Mouse (Mus musculus): ENCODE results near the gene Hepacam2. TPM values are rescaled to one million over a fixed set of nuclear protein-coding genes. Genes with fewer than 3 reads are reported as not detected.
"Not testable (repeated sequence)": the region's sequence is repeated elsewhere in the genome, so short reads cannot be mapped to it uniquely, and the experiment has no call there.

Gene Hepacam2
- 1.4 to 2.3 TPM (median 2.1 TPM) in 3 replicates for total RNA-seq (2017)

DNA sequence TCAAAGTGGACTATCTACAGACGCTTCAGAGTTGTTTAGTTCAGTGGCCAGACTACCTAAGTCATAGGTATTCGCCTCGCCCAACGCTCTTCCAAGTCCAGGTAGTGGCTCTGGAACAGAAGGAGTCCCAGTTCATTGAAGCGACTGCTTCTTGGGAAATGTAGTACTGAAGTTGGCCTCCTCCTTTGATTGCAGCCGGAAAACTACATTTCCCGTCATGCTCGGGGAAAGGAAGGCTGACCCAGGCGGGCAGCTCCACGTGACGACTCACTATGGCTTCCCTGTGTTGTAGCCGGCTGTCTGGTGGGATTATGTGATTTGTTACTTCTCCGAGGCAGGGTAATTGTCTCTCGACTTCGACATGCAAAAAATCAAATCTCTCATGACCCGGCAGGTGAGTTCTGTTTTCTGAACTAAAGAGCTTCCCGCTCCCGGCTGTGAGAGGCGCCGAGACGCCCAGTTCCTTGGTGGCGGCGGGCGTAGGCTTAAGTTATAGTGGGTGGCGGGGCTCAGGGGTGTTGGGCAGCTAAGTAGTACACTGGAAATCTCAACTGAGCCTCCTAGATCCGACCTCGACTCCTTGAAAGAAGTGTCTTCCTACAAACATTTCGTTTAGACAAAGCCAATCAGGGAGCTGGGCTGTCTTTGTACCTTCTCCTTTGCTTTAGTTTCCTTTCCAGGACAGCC lies at the start of gene Hepacam2, which contains the start of gene Vps50:
TSS of gene Hepacam2 (minus strand) at position 137 of the 687 bp plus-strand sequence.
TSS of gene Vps50 (plus strand) at position 221 of the 687 bp plus-strand sequence.
- peak; percentile 97 for ATAC-seq (replicated peaks; ENCODE audit: insufficient number of reproducible peaks, low FRiP score, low TSS enrichment, poor library complexity, severe bottlenecking)

DNA sequence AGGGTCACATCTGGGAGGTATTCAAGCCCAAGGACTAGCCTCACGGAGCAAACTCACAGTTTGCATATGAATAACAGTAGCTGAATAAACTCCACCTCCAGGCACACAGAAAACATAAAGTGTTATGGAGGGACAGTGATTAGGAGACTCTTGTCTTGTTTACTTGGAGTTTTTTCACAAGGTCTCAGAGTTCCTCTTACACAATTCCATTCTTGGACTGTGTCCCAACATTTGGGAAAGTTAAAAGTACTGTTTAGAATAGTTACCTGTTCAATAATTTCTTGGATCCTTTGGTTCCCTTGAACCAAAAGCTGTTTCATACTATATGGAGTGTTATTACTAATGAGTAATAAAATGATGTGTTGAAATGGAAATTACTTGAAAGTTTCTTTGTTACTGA lies 46.9 kb upstream of the Hepacam2 start:
- no peak for ATAC-seq (replicated peaks; ENCODE audit: insufficient number of reproducible peaks, low FRiP score, low TSS enrichment, poor library complexity, severe bottlenecking)

DNA sequence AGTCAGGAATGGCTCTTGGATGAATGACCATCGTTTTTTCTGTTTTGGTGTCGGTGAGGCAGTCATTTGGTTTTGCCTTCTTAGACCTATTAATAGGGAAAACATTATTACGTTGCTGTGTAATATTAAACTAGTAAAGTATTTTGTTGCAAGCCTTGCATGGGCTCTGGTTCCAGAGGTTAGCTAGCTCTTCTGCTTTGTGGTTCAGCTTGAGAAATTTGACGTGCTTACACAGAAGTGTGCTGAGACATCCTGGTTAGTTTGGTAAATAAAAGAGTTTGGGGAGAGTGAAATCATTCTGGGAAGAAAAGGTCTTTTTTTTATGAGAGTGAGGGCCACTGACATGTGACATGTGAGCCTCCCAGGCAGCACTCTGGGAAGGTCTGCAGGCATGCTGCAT lies 45.8 kb upstream of the Hepacam2 start:
- ATAC-seq (replicated peaks; ENCODE audit: insufficient number of reproducible peaks, low FRiP score, low TSS enrichment, poor library complexity, severe bottlenecking) = no peak

DNA sequence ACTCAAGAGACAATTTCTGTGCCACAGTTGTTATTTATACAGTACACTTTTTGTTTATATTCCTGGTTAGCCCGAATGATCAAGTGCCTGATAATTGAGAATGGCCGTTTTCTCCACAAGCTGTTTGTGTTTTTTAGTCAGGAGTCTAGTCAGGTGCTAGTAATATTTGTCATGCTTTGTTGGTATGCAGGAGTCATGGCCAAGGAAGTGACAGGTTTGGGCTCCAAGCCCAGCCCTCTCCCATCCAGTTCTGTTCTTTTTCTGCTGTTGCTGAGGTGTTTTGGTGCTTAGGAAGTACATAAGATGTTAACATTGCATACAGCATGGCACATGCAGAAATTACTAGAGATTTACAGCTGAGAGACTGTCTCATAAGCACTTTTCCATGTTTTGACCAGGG lies 41.4 kb upstream of the Hepacam2 start:
- ATAC-seq (replicated peaks; ENCODE audit: insufficient number of reproducible peaks, low FRiP score, low TSS enrichment, poor library complexity, severe bottlenecking) = no peak

DNA sequence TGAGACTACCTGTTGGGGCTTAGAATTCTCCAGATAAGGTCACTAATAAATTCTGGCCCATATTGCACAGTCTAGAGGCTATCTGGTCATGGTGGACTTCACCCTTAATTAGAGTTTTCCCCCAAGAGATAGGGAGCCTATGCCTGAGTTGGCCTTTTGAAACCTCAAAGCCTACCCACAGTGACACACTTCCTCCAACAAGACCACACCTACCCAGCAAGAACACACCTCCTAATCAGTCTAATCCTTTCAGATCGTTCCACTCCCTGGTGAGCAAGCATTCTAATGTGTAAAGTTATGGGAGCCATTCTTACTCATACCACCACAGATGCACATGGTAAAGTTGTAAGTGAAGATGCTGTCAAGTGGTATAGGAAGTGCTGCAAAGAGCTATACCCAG lies 38.0 kb upstream of the Hepacam2 start:
- no peak for ATAC-seq (replicated peaks; ENCODE audit: insufficient number of reproducible peaks, low FRiP score, low TSS enrichment, poor library complexity, severe bottlenecking)

DNA sequence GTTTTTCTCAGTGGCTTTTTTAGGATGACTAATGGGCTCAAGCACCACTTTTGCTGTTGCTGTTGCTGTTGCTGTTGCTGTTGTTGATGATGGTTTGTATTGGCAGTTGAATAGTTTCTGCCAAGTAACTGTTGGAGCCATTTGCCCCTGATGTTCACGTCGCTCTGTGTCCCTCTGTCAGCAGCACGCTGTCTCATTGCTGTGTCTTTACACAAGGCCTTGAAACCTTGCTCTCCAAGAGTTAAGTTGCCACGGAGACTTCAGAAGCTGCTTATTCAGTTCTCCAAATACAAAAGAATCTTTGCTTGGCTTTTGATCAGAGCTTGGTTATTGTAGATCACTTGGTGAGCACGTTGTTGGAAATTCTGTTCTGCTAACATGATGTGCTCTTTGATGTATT lies 33.3 kb upstream of the Hepacam2 start:
- ATAC-seq (replicated peaks; ENCODE audit: insufficient number of reproducible peaks, low FRiP score, low TSS enrichment, poor library complexity, severe bottlenecking) = no peak

DNA sequence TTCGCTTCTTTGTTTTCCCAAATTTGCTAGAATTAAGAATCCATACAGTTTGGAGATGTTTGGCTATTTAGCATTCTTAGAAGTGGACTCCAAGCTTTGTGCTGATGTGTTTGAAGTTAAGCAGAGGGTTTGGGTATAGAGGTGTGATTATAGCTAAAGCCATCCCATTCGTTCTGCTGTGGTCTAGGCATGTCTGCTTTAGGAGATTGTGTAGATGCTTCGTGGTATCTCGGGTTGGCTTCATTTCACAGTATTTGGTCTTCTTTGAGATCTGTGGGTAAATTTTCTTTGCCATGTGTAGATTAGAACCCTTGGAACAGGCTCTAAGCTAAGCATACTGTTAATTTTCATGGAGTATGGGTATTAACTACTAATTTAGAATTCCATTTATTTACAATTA lies 30.1 kb upstream of the Hepacam2 start:
- no peak for ATAC-seq (replicated peaks; ENCODE audit: insufficient number of reproducible peaks, low FRiP score, low TSS enrichment, poor library complexity, severe bottlenecking)

DNA sequence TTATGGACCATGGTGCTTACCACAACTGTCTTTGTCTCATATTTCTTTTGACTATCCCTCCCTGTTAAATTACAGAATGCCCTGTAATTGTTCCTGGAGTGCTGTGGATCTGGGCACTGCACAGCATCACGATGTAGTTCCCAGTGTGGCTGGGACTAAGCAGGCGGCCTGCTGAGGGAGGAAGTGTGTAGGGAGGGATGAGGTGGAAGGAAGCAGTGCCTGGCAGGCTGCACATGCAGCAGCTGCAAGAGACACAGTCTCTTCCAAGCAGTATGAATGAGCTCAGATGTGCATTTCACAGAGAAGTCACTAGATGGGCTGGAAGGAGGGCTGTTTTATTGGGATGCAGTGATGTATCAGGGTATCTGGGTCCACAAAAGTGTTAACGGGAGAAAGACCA lies 14.5 kb upstream of the Hepacam2 start:
- ATAC-seq (replicated peaks; ENCODE audit: insufficient number of reproducible peaks, low FRiP score, low TSS enrichment, poor library complexity, severe bottlenecking) = no peak

DNA sequence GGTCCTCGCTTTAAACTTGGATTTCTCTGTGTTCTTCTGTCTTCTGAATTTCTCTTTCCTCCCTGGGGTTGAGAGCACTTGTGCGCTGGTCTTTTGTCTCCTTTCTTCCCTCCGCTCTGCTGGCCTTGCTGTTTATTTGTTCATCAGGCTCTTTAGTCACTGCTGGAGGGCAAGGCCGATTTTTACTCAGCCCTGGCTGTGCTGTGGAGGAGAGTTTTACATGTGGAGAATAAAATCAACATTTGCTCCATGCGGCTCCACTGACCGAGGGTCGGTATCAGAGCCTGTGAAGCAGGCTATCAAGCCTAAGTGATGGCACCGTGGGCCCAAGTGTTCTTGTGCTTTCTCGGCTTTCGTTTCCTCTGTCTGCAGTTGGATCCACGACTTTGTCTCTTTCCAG lies 13.5 kb upstream of the Hepacam2 start:
- no peak for ATAC-seq (replicated peaks; ENCODE audit: insufficient number of reproducible peaks, low FRiP score, low TSS enrichment, poor library complexity, severe bottlenecking)

DNA sequence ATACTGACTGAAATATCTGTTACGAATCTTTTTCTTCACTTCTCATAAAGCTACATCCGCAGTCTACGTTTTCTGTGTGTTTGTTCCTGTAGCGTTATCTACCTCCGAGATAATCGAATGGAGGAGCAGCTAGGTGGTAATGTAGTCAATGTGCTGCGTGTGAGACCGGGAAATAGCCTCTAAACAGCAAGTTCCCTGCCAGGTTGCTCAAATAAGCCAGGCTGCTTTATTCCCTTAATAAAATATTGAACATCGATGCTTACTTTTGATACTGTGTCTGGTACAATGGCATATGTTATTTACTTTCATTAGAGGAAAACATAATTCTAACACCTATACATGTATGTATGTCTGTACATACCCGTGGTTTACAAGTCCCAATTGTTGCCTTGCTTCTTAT lies 13.0 kb upstream of the Hepacam2 start:
- ATAC-seq (replicated peaks; ENCODE audit: insufficient number of reproducible peaks, low FRiP score, low TSS enrichment, poor library complexity, severe bottlenecking) = no peak

DNA sequence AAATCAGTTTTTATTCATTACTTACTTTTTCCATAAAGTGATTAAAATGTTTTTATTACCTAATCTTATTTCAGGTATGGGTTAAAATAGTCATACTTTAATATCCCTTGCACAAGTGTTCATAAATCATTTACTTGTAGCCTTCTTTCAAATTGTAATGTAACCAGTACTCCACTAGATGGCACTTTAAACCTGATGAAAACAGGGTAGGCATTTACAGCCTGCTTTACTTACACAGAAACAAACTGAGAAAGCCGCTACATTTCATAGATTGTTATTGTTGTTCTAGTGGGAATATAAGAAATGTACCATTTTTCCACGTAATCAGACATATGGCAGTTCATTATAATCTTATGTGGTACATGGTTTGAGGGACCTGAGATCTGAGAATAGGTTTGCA lies 11.7 kb upstream of the Hepacam2 start:
- no peak for ATAC-seq (replicated peaks; ENCODE audit: insufficient number of reproducible peaks, low FRiP score, low TSS enrichment, poor library complexity, severe bottlenecking)

DNA sequence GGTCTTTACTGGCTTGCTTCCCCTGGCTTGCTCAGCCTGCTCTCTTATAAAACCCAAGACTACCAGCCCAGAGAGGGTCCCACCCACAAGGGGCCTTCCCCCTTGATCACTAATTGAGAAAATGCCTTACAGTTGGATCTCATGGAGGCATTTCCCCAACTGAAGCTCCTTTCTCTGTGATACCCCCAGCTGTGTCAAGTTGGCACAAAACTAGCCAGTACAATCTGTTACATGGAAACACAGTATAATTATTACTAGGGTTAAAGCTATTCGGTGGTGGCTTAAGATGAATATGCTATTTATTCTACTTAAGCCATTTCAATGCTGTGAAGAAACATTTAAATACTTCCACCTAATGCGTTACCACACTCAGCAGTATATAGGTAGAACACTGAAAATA lies 10.1 kb upstream of the Hepacam2 start:
- not testable (repeated sequence) for ATAC-seq (replicated peaks; ENCODE audit: insufficient number of reproducible peaks, low FRiP score, low TSS enrichment, poor library complexity, severe bottlenecking)

DNA sequence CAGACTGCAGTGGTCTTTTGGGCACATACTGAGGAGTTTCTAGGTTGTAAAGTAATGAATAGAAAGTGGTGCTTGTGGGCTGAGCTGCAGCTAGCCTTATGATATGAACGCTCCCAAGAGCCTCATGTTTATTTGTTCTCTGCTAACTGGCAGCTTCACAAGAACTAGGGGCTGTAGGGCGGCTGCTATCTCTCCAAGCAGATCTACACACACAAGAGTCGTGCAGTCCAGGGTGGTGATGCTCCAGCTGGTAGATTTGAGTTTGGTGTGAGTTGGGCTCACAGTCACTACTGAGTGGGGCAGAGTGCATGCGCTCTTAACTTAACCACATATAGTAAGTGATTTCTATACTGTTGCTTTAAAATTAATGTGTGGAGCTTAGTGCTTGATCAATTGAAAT lies 9.0 kb upstream of the Hepacam2 start:
- no peak for ATAC-seq (replicated peaks; ENCODE audit: insufficient number of reproducible peaks, low FRiP score, low TSS enrichment, poor library complexity, severe bottlenecking)

DNA sequence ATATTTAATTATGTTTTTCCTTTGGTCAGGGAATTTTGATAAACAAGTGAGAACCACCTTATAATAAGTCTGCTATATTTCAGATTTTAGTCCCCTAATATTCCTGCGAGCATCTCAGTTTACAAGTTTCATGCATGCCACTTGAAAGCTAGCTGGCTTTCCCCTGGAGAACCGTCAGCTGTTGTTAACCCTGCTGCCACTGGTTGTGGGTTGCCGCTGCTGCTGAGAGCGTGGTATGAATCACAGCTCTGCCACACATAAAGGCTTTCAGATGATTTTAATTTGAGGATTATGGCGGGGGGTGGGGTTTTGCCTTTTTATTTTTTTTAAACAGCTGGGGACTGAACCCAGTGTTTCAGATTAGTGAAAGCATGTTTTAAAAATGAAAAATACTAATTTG lies 7.2 kb upstream of the Hepacam2 start:
- no peak for ATAC-seq (replicated peaks; ENCODE audit: insufficient number of reproducible peaks, low FRiP score, low TSS enrichment, poor library complexity, severe bottlenecking)

DNA sequence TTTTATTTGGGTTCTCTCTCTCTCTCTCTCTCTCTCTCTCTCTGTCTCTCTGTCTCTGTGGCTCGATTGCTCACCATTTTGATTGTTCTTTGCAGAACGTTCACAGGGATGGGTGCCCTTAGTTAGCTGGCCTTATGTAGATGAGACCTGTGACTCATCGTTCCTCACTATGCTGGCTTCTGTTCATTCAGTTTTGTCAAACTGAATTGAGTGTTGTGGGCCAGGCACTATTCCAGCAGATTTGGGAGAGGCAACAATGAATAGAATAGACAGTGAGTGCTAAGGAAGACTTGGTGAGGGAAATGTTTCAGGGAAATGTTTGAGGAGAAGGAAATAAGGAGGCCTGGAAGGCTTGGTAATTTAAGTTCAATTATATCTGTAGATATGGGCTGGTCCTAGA lies 2.2 kb upstream of the Hepacam2 start:
- no peak for ATAC-seq (replicated peaks; ENCODE audit: insufficient number of reproducible peaks, low FRiP score, low TSS enrichment, poor library complexity, severe bottlenecking)

DNA sequence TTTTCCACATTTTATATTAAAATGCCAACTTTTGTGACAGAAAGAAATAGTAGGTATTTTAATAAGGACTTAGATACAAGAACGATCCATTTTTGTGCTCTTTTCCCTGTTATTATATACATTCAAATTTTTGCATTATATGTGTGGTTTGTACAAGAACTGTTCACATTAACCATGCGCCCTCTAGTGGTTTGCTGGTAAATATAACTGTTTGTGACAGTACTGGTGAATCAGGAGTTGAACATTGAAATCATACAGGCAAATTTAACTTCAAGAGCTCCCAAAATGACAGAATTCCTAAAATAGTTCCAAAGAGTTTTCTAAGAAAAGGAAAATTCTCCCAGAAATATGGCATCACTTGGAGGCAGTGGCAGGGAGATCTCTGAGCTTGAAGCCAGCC lies 1.9 kb downstream of the Hepacam2 start:
- ATAC-seq (replicated peaks; ENCODE audit: insufficient number of reproducible peaks, low FRiP score, low TSS enrichment, poor library complexity, severe bottlenecking) = no peak

DNA sequence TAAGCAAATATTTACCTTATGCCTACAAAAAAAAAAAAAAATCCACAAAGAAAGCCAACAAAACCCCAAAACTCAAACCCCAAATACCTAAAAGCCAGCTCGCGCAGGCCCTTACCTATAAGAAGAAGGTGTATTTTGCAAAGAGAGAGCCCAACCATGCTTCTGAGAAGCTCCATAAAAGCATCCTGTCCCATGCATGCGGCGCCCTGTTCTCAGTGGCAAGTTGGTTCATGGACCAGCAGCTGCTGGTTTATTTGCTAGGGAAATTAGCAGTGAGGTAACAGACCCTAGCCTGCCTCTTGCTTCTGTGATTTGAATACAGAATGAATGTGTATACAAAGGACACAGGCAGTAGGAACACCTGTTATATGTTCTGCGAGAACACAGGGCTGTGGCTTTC lies 3.8 kb downstream of the Hepacam2 start:
- no peak for ATAC-seq (replicated peaks; ENCODE audit: insufficient number of reproducible peaks, low FRiP score, low TSS enrichment, poor library complexity, severe bottlenecking)

DNA sequence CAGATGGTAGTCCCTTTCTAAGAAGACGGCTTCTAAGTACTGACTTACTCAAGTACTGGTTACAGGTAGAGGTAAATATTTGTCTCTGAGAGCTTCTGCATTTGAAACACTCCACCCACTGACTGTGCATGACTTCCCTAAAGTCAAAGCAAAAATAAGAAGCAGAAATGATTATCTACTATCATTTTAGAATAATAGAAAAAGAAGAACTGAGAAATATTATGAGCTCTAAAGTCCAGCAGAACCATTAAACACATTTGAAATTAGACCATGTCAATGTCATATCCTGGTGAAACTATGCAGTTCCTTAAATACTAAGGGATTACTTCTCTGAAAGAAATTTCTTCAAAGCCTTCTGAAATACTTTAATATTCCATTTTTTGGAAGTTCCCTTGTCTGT lies 10.7 kb downstream of the Hepacam2 start:
- ATAC-seq (replicated peaks; ENCODE audit: insufficient number of reproducible peaks, low FRiP score, low TSS enrichment, poor library complexity, severe bottlenecking) = 0 out of 2 replicates have a peak, but pooled peaks have one; percentile 25

DNA sequence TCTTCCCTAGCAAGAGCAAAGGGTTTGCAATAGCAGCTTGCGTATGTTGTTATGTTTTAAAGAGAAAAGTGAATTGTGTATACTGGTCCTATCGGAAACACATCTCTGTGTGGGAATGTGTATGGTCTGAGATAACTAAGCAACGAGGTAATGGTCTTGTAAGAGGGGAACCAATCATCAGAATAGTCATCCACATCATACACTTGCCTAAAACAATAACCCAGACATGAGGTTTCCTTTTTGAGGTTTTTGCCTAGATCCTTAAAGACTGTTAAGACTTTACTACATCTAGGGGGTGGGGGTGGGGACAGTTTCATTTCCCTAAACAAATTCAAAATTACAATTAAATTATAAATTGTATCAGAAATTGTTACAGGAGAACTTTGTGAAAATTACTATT lies 13.0 kb downstream of the Hepacam2 start:
- no peak for ATAC-seq (replicated peaks; ENCODE audit: insufficient number of reproducible peaks, low FRiP score, low TSS enrichment, poor library complexity, severe bottlenecking)

DNA sequence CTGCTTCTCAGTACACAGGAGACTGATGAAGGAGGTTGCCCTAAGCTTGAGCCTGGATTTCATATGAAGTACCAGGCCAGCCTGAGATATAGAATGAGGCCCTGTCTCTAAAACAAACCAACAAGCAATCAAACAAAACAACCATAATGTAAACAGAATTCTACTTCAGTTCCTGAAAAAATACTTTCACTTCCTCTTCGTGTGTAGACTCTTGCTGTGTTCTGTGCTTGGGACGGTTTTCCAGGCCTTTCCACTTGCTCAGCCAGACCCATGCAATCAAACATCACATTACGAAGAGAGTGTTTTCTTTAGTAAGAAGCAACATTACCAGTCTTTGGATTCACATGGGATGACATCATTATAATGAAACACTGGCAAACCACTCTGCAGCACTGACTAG lies 16.4 kb downstream of the Hepacam2 start:
- peak; percentile 73 for ATAC-seq (replicated peaks; ENCODE audit: insufficient number of reproducible peaks, low FRiP score, low TSS enrichment, poor library complexity, severe bottlenecking)

DNA sequence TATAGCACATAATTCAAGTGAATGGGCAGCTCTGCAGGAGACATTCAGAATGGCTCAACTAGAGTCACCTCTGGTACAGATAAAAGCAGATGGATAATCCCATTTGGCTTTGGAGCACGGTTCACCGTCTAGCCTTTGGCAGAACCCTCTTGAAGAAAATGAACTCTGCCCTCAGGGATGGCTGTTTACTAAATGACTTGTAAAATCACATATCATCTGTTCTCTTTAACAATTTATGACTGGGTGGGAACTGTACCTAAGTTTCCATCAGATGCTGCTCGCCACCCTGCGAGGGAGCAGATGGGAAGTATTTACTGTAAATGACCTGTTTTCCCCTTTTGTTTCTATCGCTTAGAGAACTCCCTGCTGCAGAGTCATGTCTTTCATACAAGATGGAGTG lies 18.2 kb downstream of the Hepacam2 start:
- no peak for ATAC-seq (replicated peaks; ENCODE audit: insufficient number of reproducible peaks, low FRiP score, low TSS enrichment, poor library complexity, severe bottlenecking)
